Mouse (Mus musculus): ENCODE measurements around the gene Olfr1508. TPM values are rescaled to one million over a fixed set of nuclear protein-coding genes. Genes with fewer than 3 reads are reported as not detected.
"Not testable (repeated sequence)": the region's sequence is repeated elsewhere in the genome, so short reads cannot be mapped to it uniquely, and the experiment has no call there.

Olfr1508 gene
- polyA plus RNA-seq (2014; fragmentation: Nextera tagmentation; extraction: Ambion mirVana) = 0.04 TPM in 1 of 2 replicates, not detected in the other

DNA sequence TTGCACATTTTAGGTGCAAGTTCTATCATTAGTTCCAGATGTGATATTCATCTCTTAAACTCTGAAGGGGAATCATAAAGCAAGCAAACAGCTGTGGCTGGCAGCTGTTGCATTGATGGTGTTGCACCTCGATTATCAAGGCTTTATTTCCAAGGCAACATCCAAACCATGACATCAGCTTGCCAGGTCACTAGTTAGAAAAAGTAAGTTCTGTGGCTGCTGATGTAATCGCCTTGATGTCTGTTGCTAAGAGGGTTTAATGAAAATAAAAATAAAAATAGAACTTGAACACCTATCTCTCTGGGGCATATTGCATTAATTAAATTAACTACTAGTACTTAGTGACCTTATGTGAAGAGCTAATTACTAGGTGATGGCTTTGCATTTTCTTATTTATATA, at the start of gene Olfr1508:
TSS of gene Olfr1508 (minus strand) at position 101 of the 400 bp plus-strand sequence.
- no peak within 1 kb of the TSS for H3K27ac ChIP-seq (ENCODE audit: low read depth, low read length)
- H3K9ac ChIP-seq (replicated peaks; ENCODE audit: low read depth, low read length) = no peak within 1 kb of the TSS
- no peak within 1 kb of the TSS for H3K4me3 ChIP-seq (ENCODE audit: low read depth, low read length)
- ATAC-seq (ENCODE audit: low read depth) = no peak
- WGBS = 70% methylated on average over 2 of the region's 2 CpGs
- H3K4me1 ChIP-seq (ENCODE audit: control insufficient read depth, insufficient read depth, low read length) = no peaks in the 10 kb centered on the region
- no peaks in the 10 kb centered on the region for H3K27me3 ChIP-seq (ENCODE audit: control insufficient read depth, insufficient read depth, low read length)
- H3K4me2 ChIP-seq (ENCODE audit: low read depth, low read length) = no peak within 1 kb of the TSS
- no peaks in the 10 kb centered on the region for H3K9me3 ChIP-seq (ENCODE audit: control insufficient read depth, low read length)
- H3K36me3 ChIP-seq (ENCODE audit: control insufficient read depth, insufficient read depth, low read length) = no peaks in the 10 kb centered on the region

- Histone ChIP-seq H3K4me2 (ENCODE audit: low read depth, low read length) (no peak within 1 kb of the TSS), H3K27me3 (ENCODE audit: control insufficient read depth, insufficient read depth, low read length) (no peaks in the 10 kb centered on the region), H3K4me1 (ENCODE audit: control insufficient read depth, insufficient read depth, low read length) (no peaks in the 10 kb centered on the region), H3K36me3 (ENCODE audit: control insufficient read depth, insufficient read depth, low read length) (no peaks in the 10 kb centered on the region), H3K4me3 (ENCODE audit: low read depth, low read length) (no peak within 1 kb of the TSS), H3K27ac (ENCODE audit: low read depth, low read length) (no peak within 1 kb of the TSS), H3K9me3 (ENCODE audit: control insufficient read depth, low read length) (no peaks in the 10 kb centered on the region), H3K9ac (replicated peaks; ENCODE audit: low read depth, low read length) (no peak within 1 kb of the TSS)
- ATAC-seq (ENCODE audit: low read depth) = no peak
- 89% methylated on average over 4 of the region's 4 CpGs for WGBS
Observed at GRCm38 (mm10) chr14:52495516-52495915, 28.2 kb upstream of the Olfr1508 start, which contains the start of gene Olfr1507. Olfr1507 (minus strand) TSS chr14:52495749.

DNA sequence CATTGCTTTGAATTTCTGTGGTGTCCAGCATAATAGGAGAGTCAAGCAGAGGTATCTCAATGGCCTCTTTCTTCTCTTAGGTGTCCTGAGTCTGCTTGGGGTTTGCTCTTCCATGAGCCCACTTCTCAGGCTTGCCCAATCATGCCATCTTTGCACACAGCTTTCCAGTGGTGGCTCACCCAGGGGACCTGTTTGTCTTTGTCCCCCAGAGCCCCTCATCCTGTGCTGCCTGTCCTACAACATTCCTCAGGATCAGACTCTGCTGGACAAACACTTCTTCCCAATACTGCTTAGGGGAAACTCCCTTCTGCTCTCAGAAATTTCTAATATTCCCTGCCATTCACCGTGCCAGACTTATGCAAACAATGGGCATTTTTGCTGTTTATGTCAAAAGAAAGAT, 1.6 kb downstream of the Olfr1508 start:
- H3K4me2 ChIP-seq (ENCODE audit: low read depth, low read length) = no peak overlapping the region

GRCm38 (mm10) chr14:52461928-52462327, 5.4 kb downstream of the Olfr1508 start:
- Histone ChIP-seq H3K9ac (replicated peaks; ENCODE audit: low read depth, low read length) (no peak overlapping the region), H3K4me2 (ENCODE audit: low read depth, low read length) (no peak overlapping the region), H3K36me3 (ENCODE audit: control insufficient read depth, insufficient read depth, low read length) (no peaks in the 10 kb centered on the region), H3K4me3 (ENCODE audit: low read depth, low read length) (no peak overlapping the region), H3K9me3 (ENCODE audit: control insufficient read depth, low read length) (no peaks in the 10 kb centered on the region), H3K27me3 (ENCODE audit: control insufficient read depth, insufficient read depth, low read length) (no peaks in the 10 kb centered on the region), H3K27ac (ENCODE audit: low read depth, low read length) (no peak overlapping the region), H3K4me1 (ENCODE audit: control insufficient read depth, insufficient read depth, low read length) (no peaks in the 10 kb centered on the region)
- ATAC-seq (ENCODE audit: low read depth) = no peak

More for the DNA sequence above, 1.6 kb downstream of the Olfr1508 start:
- no peaks in the 10 kb centered on the region for H3K36me3 ChIP-seq (ENCODE audit: control insufficient read depth, insufficient read depth, low read length)
- no peaks in the 10 kb centered on the region for H3K27me3 ChIP-seq (ENCODE audit: control insufficient read depth, insufficient read depth, low read length)
- no peaks in the 10 kb centered on the region for H3K4me1 ChIP-seq (ENCODE audit: control insufficient read depth, insufficient read depth, low read length)
- no peak overlapping the region for H3K9ac ChIP-seq (replicated peaks; ENCODE audit: low read depth, low read length)
- no peak for ATAC-seq (ENCODE audit: low read depth)
- no peaks in the 10 kb centered on the region for H3K9me3 ChIP-seq (ENCODE audit: control insufficient read depth, low read length)
- 89% methylated on average over 1 of the region's 1 CpGs for WGBS
- H3K27ac ChIP-seq (ENCODE audit: low read depth, low read length) = no peak overlapping the region
- no peak overlapping the region for H3K4me3 ChIP-seq (ENCODE audit: low read depth, low read length)

GRCm38 (mm10) chr14:52451138-52451537, 16.2 kb downstream of the Olfr1508 start:
- ATAC-seq (ENCODE audit: low read depth) = no peak
- WGBS = 93% methylated on average over 8 of the region's 8 CpGs
- Histone ChIP-seq H3K9ac (replicated peaks; ENCODE audit: low read depth, low read length) (no peak overlapping the region), H3K9me3 (ENCODE audit: control insufficient read depth, low read length) (no peaks in the 10 kb centered on the region), H3K4me2 (ENCODE audit: low read depth, low read length) (no peak overlapping the region), H3K4me1 (ENCODE audit: control insufficient read depth, insufficient read depth, low read length) (no peaks in the 10 kb centered on the region), H3K27me3 (ENCODE audit: control insufficient read depth, insufficient read depth, low read length) (no peaks in the 10 kb centered on the region), H3K27ac (ENCODE audit: low read depth, low read length) (no peak overlapping the region), H3K4me3 (ENCODE audit: low read depth, low read length) (no peak overlapping the region), H3K36me3 (ENCODE audit: control insufficient read depth, insufficient read depth, low read length) (no peaks in the 10 kb centered on the region)

DNA sequence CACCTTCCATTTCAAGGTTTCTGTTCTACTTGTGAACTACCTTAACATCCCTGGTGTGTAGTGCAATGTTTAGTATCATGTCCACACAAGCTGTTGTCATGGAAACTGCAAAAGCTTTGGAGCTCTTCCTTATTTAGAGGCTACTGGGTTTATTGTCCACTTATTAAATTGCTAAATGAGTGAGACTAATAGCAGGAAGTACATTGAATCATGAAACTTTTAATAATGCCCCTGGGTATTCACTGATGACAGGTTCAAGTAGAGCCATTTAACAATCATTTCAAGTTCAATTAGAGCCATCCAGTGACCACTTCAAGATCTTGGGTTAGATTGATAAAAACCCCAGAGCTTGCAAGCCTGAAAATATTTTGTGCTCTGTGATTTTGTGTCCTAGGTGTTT, 24.6 kb downstream of the Olfr1508 start, which contains the start of gene Olfr1509:
TSS of gene Olfr1509 (plus strand) at position 301 of the 400 bp plus-strand sequence.
- no peaks in the 10 kb centered on the region for H3K4me1 ChIP-seq (ENCODE audit: control insufficient read depth, insufficient read depth, low read length)
- no peak within 1 kb of the TSS for H3K9ac ChIP-seq (replicated peaks; ENCODE audit: low read depth, low read length)
- H3K4me3 ChIP-seq (ENCODE audit: low read depth, low read length) = no peak within 1 kb of the TSS
- no peaks in the 10 kb centered on the region for H3K9me3 ChIP-seq (ENCODE audit: control insufficient read depth, low read length)
- no peaks in the 10 kb centered on the region for H3K36me3 ChIP-seq (ENCODE audit: control insufficient read depth, insufficient read depth, low read length)
- no peak for ATAC-seq (ENCODE audit: low read depth)
- no peak within 1 kb of the TSS for H3K4me2 ChIP-seq (ENCODE audit: low read depth, low read length)
- no peak within 1 kb of the TSS for H3K27ac ChIP-seq (ENCODE audit: low read depth, low read length)
- no peaks in the 10 kb centered on the region for H3K27me3 ChIP-seq (ENCODE audit: control insufficient read depth, insufficient read depth, low read length)

GRCm38 (mm10) chr14:52427686-52428085, 39.6 kb downstream of the Olfr1508 start:
- WGBS = 92% methylated on average over 1 of the region's 1 CpGs
- H3K36me3 ChIP-seq (ENCODE audit: control insufficient read depth, insufficient read depth, low read length) = no peaks in the 10 kb centered on the region
- no peak for ATAC-seq (ENCODE audit: low read depth)

GRCm38 (mm10) chr14:52414273-52414672, 53.0 kb downstream of the Olfr1508 start, which contains the start of gene Olfr1510:
Olfr1510 (minus strand) TSS chr14:52414373.
- ATAC-seq (ENCODE audit: low read depth) = no peak
- no peaks in the 10 kb centered on the region for H3K4me1 ChIP-seq (ENCODE audit: control insufficient read depth, insufficient read depth, low read length)
- no peak within 1 kb of the TSS for H3K4me2 ChIP-seq (ENCODE audit: low read depth, low read length)
- H3K27ac ChIP-seq (ENCODE audit: low read depth, low read length) = no peak within 1 kb of the TSS
- WGBS = 88% methylated on average over 3 of the region's 3 CpGs
- H3K4me3 ChIP-seq (ENCODE audit: low read depth, low read length) = no peak within 1 kb of the TSS
- H3K27me3 ChIP-seq (ENCODE audit: control insufficient read depth, insufficient read depth, low read length) = no peaks in the 10 kb centered on the region
- no peaks in the 10 kb centered on the region for H3K36me3 ChIP-seq (ENCODE audit: control insufficient read depth, insufficient read depth, low read length)
- H3K9me3 ChIP-seq (ENCODE audit: control insufficient read depth, low read length) = no peaks in the 10 kb centered on the region
- H3K9ac ChIP-seq (replicated peaks; ENCODE audit: low read depth, low read length) = no peak within 1 kb of the TSS

More at GRCm38 (mm10) chr14:52427686-52428085, 39.6 kb downstream of the Olfr1508 start:
- Histone ChIP-seq H3K4me2 (ENCODE audit: low read depth, low read length) (no peak overlapping the region), H3K4me3 (ENCODE audit: low read depth, low read length) (no peak overlapping the region), H3K27me3 (ENCODE audit: control insufficient read depth, insufficient read depth, low read length) (no peaks in the 10 kb centered on the region), H3K9ac (replicated peaks; ENCODE audit: low read depth, low read length) (no peak overlapping the region), H3K9me3 (ENCODE audit: control insufficient read depth, low read length) (no peaks in the 10 kb centered on the region), H3K27ac (ENCODE audit: low read depth, low read length) (no peak overlapping the region), H3K4me1 (ENCODE audit: control insufficient read depth, insufficient read depth, low read length) (no peaks in the 10 kb centered on the region)

- not testable (repeated sequence) for H3K4me1 ChIP-seq (ENCODE audit: control insufficient read depth, insufficient read depth, low read length); ATAC-seq (ENCODE audit: low read depth)
- WGBS = 83% methylated on average over 7 of the region's 10 CpGs
Observed at GRCm38 (mm10) chr14:52410142-52410919, 57.0 kb downstream of the Olfr1508 start.

More at GRCm38 (mm10) chr14:52410142-52410919, 57.0 kb downstream of the Olfr1508 start:
- H3K36me3 ChIP-seq (ENCODE audit: control insufficient read depth, insufficient read depth, low read length); H3K4me2 ChIP-seq (ENCODE audit: low read depth, low read length); H3K9me3 ChIP-seq (ENCODE audit: control insufficient read depth, low read length); H3K4me3 ChIP-seq (ENCODE audit: low read depth, low read length); H3K9ac ChIP-seq (replicated peaks; ENCODE audit: low read depth, low read length); H3K27ac ChIP-seq (ENCODE audit: low read depth, low read length); H3K27me3 ChIP-seq (ENCODE audit: control insufficient read depth, insufficient read depth, low read length): not testable (repeated sequence)
